Mouse (Mus musculus) limb, embryonic 12.5 days (tissue): Measurements from ENCODE around the gene Crtac1. TPM values are rescaled to one million over a fixed set of nuclear protein-coding genes. Genes with fewer than 3 reads are reported as not detected.
A peak's percentile ranks its signal among the peaks of the same experiment; 100 is the strongest.

Source experiments
- ATAC-seq: fragments of 200-750 bp; cut with Nextera tagmentation; 2 replicates; pipeline ENCODE4 v1.8.0; 2017; ENCODE audit warnings: low read depth, moderate TSS enrichment; ENCODE audit not compliant: insufficient number of reproducible peaks, insufficient read depth, low FRiP score, low TSS enrichment
- H3K27ac ChIP-seq: fragments of 300-500 bp; sonication (generic); 2 replicates; pipeline ENCODE4 v1.5.1; 2016; ENCODE audit warnings: mild to moderate bottlenecking, moderate library complexity
- H3K27me3 ChIP-seq: fragments of 300-500 bp; sonication (generic); 2 replicates; pipeline ENCODE4 v1.6.1; 2016; ENCODE audit warnings: mild to moderate bottlenecking, moderate library complexity
- H3K36me3 ChIP-seq: fragments of 300-500 bp; sonication (generic); 2 replicates; pipeline ENCODE4 v1.6.1; 2016; ENCODE audit warnings: mild to moderate bottlenecking, moderate library complexity
- H3K4me1 ChIP-seq: fragments of 300-500 bp; sonication (generic); replicated peaks from 2 replicates; pipeline ENCODE4 v1.6.1; 2016
- H3K4me2 ChIP-seq: fragments of 300-500 bp; sonication (generic); 2 replicates; pipeline ENCODE4 v1.6.1; 2016; ENCODE audit warnings: mild to moderate bottlenecking, moderate library complexity
- H3K4me3 ChIP-seq: fragments of 300-500 bp; sonication (generic); replicated peaks from 2 replicates; pipeline ENCODE4 v1.5.1; 2016; ENCODE audit warnings: mild to moderate bottlenecking
- H3K9ac ChIP-seq: fragments of 300-500 bp; sonication (generic); replicated peaks from 2 replicates; pipeline ENCODE4 v1.6.1; 2016; ENCODE audit warnings: mild to moderate bottlenecking, moderate library complexity
- H3K9me3 ChIP-seq: fragments of 300-500 bp; sonication (generic); 2 replicates; pipeline ENCODE4 v1.6.1; 2016; ENCODE audit warnings: mild to moderate bottlenecking, moderate library complexity
- WGBS: fragments of 180-500 bp; shearing (Covaris S2); methylation state at CpG from one replicate; pipeline ENCODE4 v1.1.7; 2016; 5-methylcytosine and 5-hydroxymethylcytosine counted together
- polyA plus RNA-seq: library from polyadenylated mRNA; unstranded; fragments of >200 nt; fragmentation: Nextera tagmentation; extraction: Ambion mirVana; gene quantifications from 2 replicates; pipeline ENCODE4 v1.2.1, GENCODE M21; 2016

Gene Crtac1
- polyA plus RNA-seq, 1 experiment from 2014 or later = 3.5 TPM

DNA sequence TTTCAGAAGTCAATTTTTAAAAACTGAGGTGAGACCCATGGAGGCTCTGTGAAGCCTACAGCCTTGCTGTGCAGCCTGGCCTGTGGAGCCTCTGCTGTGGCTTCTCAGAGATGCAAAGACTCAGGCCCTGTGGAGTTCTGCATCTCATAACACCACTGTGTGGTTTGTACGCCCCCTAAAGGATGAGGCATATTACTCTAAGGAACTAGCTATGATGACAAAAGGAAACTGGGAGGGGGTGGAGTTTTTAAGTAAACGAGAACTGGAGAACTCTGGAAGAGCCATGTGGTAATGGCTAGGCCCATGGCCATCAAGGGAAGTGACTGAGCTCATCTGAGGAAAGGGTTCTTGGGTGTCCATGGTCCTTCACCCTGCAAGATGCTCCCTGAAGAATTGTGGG lies 120.3 kb downstream of the Crtac1 start:
- H3K9ac ChIP-seq = no peak overlapping the region
- H3K27ac ChIP-seq = no peak overlapping the region
- ATAC-seq = no peak
- H3K4me2 ChIP-seq = no peak overlapping the region
- peaks cover 15% of the 10 kb centered on the region for H3K4me1 ChIP-seq
- 33% methylated on average over 2 of the region's 2 CpGs for WGBS
- peaks cover 14% of the 10 kb centered on the region; the same call in 1 of the 2 replicates for H3K27me3 ChIP-seq
- H3K4me3 ChIP-seq = no peak overlapping the region
- no peaks in the 10 kb centered on the region for H3K9me3 ChIP-seq
- H3K36me3 ChIP-seq = no peaks in the 10 kb centered on the region

- Histone ChIP-seq H3K36me3 (no peaks in the 10 kb centered on the region), H3K9ac (no peak overlapping the region), H3K4me3 (no peak overlapping the region), H3K27ac (no peak overlapping the region), H3K27me3 (peaks cover 14% of the 10 kb centered on the region; the same call in 1 of the 2 replicates), H3K9me3 (no peaks in the 10 kb centered on the region), H3K4me1 (peaks cover 10% of the 10 kb centered on the region), H3K4me2 (no peak overlapping the region)
- ATAC-seq = no peak
- 81% methylated on average over 12 of the region's 12 CpGs for WGBS
Observed at GRCm38 (mm10) chr19:42308931-42309330, 122.7 kb downstream of the Crtac1 start.

- peaks cover 14% of the 10 kb centered on the region; the same call in 1 of the 2 replicates for H3K27me3 ChIP-seq
- ATAC-seq = no peak
- no peaks in the 10 kb centered on the region for H3K9me3 ChIP-seq
Observed at GRCm38 (mm10) chr19:42307019-42307418, 124.6 kb downstream of the Crtac1 start.

GRCm38 (mm10) chr19:42306202-42306601 lies 125.4 kb downstream of the Crtac1 start:
- Histone ChIP-seq H3K9me3 (no peaks in the 10 kb centered on the region), H3K27me3 (peaks cover 8% of the 10 kb centered on the region; the same call in 1 of the 2 replicates), H3K9ac (no peak overlapping the region), H3K4me2 (no peak overlapping the region), H3K36me3 (no peaks in the 10 kb centered on the region), H3K4me3 (no peak overlapping the region), H3K4me1 (peaks cover 10% of the 10 kb centered on the region), H3K27ac (no peak overlapping the region)
- 45% methylated on average over 7 of the region's 7 CpGs for WGBS
- no peak for ATAC-seq

More at GRCm38 (mm10) chr19:42307019-42307418, 124.6 kb downstream of the Crtac1 start:
- H3K27ac ChIP-seq = no peak overlapping the region
- H3K4me3 ChIP-seq = no peak overlapping the region
- no peak overlapping the region for H3K9ac ChIP-seq
- peaks cover 10% of the 10 kb centered on the region for H3K4me1 ChIP-seq
- H3K4me2 ChIP-seq = no peak overlapping the region
- no peaks in the 10 kb centered on the region for H3K36me3 ChIP-seq
- WGBS = 5% methylated on average over 8 of the region's 8 CpGs

DNA sequence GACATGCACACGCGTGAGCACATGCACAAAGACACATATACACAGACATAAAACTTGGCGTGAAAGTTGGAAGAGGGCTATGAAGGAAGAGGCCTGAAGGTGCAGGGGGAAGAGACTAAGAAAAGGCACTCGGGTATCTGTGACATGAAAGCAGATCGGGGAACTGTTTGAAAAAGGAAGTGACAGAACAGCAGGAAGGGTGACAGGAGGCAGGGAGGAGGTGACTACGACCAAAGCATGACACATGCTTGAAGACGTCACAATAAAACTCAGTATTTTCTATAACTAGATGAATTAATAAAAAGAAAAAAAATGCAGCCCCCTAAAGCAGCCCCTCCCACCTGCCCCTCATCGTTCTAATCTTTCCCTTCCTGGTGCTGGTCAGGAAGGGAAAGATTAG lies 125.8 kb downstream of the Crtac1 start:
- H3K27me3 ChIP-seq = peaks cover 8% of the 10 kb centered on the region; the same call in 1 of the 2 replicates
- peaks cover 10% of the 10 kb centered on the region for H3K4me1 ChIP-seq
- 66% methylated on average over 8 of the region's 8 CpGs for WGBS
- H3K4me2 ChIP-seq = no peak overlapping the region
- no peak overlapping the region for H3K27ac ChIP-seq
- no peak overlapping the region for H3K4me3 ChIP-seq
- no peaks in the 10 kb centered on the region for H3K36me3 ChIP-seq
- H3K9ac ChIP-seq = no peak overlapping the region
- ATAC-seq = no peak
- H3K9me3 ChIP-seq = no peaks in the 10 kb centered on the region

DNA sequence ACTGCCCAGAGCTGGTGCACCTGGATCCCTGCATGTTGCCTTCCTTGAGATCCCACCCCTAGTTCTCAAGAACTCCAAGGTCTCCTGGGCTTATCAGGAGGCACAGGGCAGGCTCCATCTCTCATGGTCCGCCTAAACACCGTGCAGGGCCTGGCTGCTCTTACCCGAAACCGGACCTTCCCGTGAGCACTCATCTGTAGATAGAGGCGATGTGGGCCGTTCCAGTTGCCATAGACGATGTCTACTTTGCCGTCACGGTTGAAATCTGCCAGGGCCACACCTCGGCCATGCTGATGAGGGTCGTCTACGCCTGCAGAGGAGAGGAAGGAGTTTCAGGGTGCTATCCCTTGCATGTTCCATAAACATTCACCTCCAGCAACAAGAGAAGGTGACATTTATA lies 127.1 kb downstream of the Crtac1 start:
- Histone ChIP-seq H3K36me3 (no peaks in the 10 kb centered on the region), H3K27ac (no peak overlapping the region), H3K9ac (no peak overlapping the region), H3K27me3 (peaks cover 8% of the 10 kb centered on the region), H3K4me2 (no peak overlapping the region), H3K9me3 (no peaks in the 10 kb centered on the region), H3K4me3 (no peak overlapping the region), H3K4me1 (peaks cover 10% of the 10 kb centered on the region)
- 88% methylated on average over 13 of the region's 13 CpGs for WGBS
- no peak for ATAC-seq

DNA sequence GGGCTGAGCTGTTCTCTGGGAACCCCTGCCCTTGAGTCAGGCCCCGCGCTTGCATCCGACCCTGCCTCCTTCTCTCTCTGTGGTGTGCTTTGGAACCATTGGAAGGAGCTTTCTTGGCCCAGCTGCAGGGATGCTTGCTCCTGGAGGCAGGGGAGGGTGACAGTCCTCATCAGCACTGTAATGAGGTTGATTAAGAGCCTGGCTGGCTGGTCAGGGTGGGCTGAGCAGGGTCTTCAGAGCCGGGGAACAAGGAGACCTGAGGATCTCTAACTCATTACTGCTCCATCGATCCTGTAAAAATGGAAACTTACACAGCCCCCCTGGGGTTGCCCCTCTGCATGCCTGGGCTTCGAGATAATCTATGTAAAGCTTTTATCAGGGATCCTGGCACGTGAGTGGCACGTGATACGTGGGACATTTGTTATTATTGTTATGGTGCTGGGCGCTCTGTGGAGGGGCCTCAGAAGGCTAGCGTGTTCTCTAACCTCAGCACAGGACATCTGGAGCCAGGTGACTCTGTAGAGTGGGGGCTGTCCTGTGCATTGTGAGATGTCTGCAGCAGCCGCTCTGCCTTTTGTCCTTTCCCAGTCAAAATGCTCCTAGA lies 128.3 kb downstream of the Crtac1 start:
- Histone ChIP-seq H3K27ac (no peak overlapping the region), H3K4me3 (no peak overlapping the region), H3K27me3 (peaks cover 8% of the 10 kb centered on the region), H3K9me3 (no peaks in the 10 kb centered on the region), H3K9ac (no peak overlapping the region), H3K36me3 (no peaks in the 10 kb centered on the region), H3K4me1 (peaks cover 10% of the 10 kb centered on the region), H3K4me2 (no peak overlapping the region)
- WGBS = 67% methylated on average over 12 of the region's 12 CpGs
- ATAC-seq = no peak

DNA sequence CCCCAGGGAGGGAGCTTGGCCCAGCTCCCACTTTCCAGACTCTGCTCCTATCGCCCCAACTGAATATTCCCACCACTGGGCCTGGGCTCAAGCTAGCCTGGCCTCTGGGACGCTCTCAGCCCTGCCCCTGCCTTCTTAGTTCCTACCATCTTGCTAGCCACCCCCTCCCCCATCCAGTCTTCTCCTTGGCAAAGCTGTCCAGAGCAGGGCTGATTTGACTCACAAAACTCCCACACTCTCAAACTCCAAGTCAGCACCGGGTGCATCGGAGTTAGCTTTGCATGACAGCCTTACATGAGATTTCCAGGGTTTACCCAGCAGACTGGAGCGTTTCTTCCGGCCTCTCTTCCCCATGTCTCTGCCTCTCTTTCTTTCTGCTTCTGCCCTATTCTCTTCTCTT lies 138.4 kb downstream of the Crtac1 start:
- H3K9me3 ChIP-seq = no peaks in the 10 kb centered on the region
- peaks cover 30% of the 10 kb centered on the region for H3K4me1 ChIP-seq
- no peak for ATAC-seq
- no peak overlapping the region for H3K9ac ChIP-seq
- H3K4me2 ChIP-seq = no peak overlapping the region
- WGBS = 85% methylated on average over 6 of the region's 6 CpGs
- H3K4me3 ChIP-seq = no peak overlapping the region
- no peaks in the 10 kb centered on the region for H3K36me3 ChIP-seq
- H3K27me3 ChIP-seq = no peaks in the 10 kb centered on the region
- H3K27ac ChIP-seq = no peak overlapping the region

DNA sequence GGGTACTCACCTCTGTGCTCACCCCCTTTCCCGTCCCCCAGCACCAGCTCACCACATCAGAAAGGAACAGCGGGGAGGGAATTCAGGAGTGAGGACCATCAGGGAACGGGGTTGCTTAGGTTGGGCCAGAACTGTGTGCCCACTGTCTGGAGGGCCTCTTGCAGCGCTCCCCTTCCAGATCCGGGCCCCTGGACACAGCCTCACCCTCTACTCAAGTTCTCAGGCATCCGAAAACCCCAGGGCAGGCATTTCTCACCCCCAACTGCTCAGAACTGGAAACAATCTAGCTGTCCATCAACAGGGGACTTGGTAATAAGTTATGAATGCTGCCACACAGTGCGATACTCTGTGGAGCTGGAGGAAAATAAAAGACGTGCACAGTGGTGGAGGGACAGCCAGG lies 139.5 kb downstream of the Crtac1 start:
- no peak overlapping the region for H3K4me2 ChIP-seq

DNA sequence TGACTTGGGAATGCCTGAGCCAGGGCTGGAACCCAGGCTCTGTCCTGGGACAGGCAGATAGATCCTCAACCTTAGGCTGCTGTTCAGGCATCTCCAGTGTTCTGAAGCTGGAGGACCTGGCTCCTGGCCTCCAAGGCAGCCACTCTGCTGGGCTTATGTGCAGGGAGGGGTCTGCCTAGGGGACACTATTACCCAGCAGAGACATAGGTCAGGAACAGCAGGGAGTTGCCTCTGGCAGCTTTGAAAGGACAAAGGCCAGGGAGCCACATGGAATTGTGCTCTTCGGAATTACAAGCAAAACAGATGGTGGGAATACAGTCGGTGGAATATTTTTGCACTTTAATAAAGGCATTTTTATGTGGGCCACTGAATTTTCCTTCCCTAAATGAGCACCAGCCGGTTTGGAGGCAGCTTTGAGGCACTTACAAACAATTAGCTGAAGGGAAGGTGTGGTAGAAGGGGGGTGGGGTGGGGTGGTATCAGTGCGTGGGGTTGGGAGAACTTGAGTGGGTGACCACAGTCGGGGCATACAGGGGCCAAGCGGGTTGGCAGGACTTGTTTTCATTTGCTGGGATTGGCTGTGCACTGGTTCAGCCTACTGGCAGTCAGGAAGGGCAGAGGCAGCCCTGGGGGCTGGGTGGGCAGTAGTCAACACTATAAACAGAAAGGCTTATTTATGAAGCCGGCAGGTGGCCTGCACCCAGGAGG lies 140.5 kb downstream of the Crtac1 start:
- Histone ChIP-seq H3K4me1 (peaks cover 30% of the 10 kb centered on the region), H3K9me3 (no peaks in the 10 kb centered on the region), H3K4me2 (no peak overlapping the region; the same call in 1 of the 2 replicates), H3K27me3 (peaks cover 6% of the 10 kb centered on the region), H3K4me3 (no peak overlapping the region), H3K36me3 (no peaks in the 10 kb centered on the region), H3K27ac (peak overlapping the region; percentile 72), H3K9ac (no peak overlapping the region)
- WGBS = 18% methylated on average over 7 of the region's 7 CpGs
- no peak for ATAC-seq

More for the DNA sequence above, 139.5 kb downstream of the Crtac1 start:
- no peaks in the 10 kb centered on the region for H3K9me3 ChIP-seq
- 45% methylated on average over 8 of the region's 8 CpGs for WGBS
- no peak overlapping the region for H3K4me3 ChIP-seq
- H3K27me3 ChIP-seq = peaks cover 4% of the 10 kb centered on the region
- no peaks in the 10 kb centered on the region for H3K36me3 ChIP-seq
- H3K4me1 ChIP-seq = peaks cover 30% of the 10 kb centered on the region
- peak overlapping the region; percentile 72 for H3K27ac ChIP-seq
- no peak overlapping the region for H3K9ac ChIP-seq
- no peak for ATAC-seq

DNA sequence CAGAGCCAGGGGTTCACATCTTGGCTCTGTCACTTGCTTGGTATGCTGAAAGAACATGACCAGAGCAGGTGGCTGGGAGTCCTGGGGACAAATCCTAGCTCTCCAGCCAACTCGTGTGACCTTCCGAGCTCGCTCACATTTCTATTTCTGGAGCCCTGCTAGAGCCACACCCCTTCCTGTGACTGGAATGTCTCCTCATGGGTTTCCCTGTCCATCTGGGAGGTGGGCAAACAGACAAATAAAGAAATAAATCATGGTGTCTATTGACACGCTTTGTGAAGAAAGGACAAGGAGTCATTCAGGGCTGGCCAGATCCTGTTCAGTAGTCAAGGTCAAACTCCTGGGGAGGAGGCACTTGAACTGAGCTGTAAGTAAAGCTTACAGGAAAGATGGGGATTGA lies 143.2 kb downstream of the Crtac1 start:
- Histone ChIP-seq H3K9me3 (no peaks in the 10 kb centered on the region), H3K4me1 (peaks cover 35% of the 10 kb centered on the region), H3K27me3 (peaks cover 6% of the 10 kb centered on the region), H3K4me3 (no peak overlapping the region), H3K27ac (no peak overlapping the region), H3K4me2 (no peak overlapping the region), H3K36me3 (no peaks in the 10 kb centered on the region), H3K9ac (no peak overlapping the region)
- ATAC-seq = no peak
- WGBS = 61% methylated on average over 4 of the region's 4 CpGs
